Mouse (Mus musculus) intestine, embryonic 14.5 days (tissue): ENCODE measurements around the gene Asb16. TPM values are rescaled to one million over a fixed set of nuclear protein-coding genes. Genes with fewer than 3 reads are reported as not detected.

ENCODE experiments used
- ATAC-seq: fragments of 200-750 bp; cut with Nextera tagmentation; replicated peaks from 2 replicates; pipeline ENCODE4 v1.8.0; 2017; ENCODE audit warnings: low read depth, moderate number of reproducible peaks, moderate TSS enrichment, moderate library complexity; ENCODE audit not compliant: low FRiP score, low TSS enrichment
- DNase-seq: peaks from one replicate; pipeline ENCODE4 v3.0.0-alpha.2; 2018; ENCODE audit warnings: low spot score
- H3K27ac ChIP-seq: fragments of 300-500 bp; sonication (generic); 2 replicates; pipeline ENCODE4 v1.5.1; 2014; ENCODE audit warnings: low read depth, mild to moderate bottlenecking, control low read depth
- H3K27me3 ChIP-seq: fragments of 300-500 bp; sonication (generic); replicated peaks from 2 replicates; pipeline ENCODE4 v1.6.1; 2014; ENCODE audit warnings: low read length, control low read depth; ENCODE audit not compliant: control insufficient read depth, insufficient read depth
- H3K36me3 ChIP-seq: fragments of 300-500 bp; sonication (generic); 2 replicates; pipeline ENCODE4 v1.6.1; 2014; ENCODE audit warnings: low read length, control low read depth; ENCODE audit not compliant: control insufficient read depth, insufficient read depth
- H3K4me1 ChIP-seq: fragments of 300-500 bp; sonication (generic); replicated peaks from 2 replicates; pipeline ENCODE4 v1.6.1; 2014; ENCODE audit warnings: low read length, control low read depth, mixed read lengths; ENCODE audit not compliant: control insufficient read depth, insufficient read depth
- H3K4me2 ChIP-seq: fragments of 300-500 bp; sonication (generic); 2 replicates; pipeline ENCODE4 v1.6.1; 2014; ENCODE audit warnings: low read length
- H3K4me3 ChIP-seq: fragments of 300-500 bp; sonication (generic); 2 replicates; pipeline ENCODE4 v1.5.1; 2014; ENCODE audit warnings: low read depth, low read length, control low read depth, mixed read lengths
- H3K9ac ChIP-seq: fragments of 300-500 bp; sonication (generic); 2 replicates; pipeline ENCODE4 v1.6.1; 2014; ENCODE audit warnings: mild to moderate bottlenecking, low read length
- H3K9me3 ChIP-seq: fragments of 300-500 bp; sonication (generic); 2 replicates; pipeline ENCODE4 v1.6.1; 2016; ENCODE audit warnings: low read length, control low read depth; ENCODE audit not compliant: control insufficient read depth
- WGBS: fragments of 180-500 bp; shearing (Covaris S2); extraction: QIAGEN DNeasy Blood & Tissue Kit; methylation state at CpG from one replicate; pipeline ENCODE4 v1.1.7; 2014; 5-methylcytosine and 5-hydroxymethylcytosine counted together
- polyA plus RNA-seq: library from polyadenylated mRNA; unstranded; fragments of >200 nt; fragmentation: Nextera tagmentation; extraction: Ambion mirVana; gene quantifications from 2 replicates; pipeline ENCODE4 v1.2.1, GENCODE M21; 2014

The Asb16 gene
- polyA plus RNA-seq, 1 experiment from 2014 or later: 0.16 TPM

GRCm38 (mm10) chr11:102305359-102305758, 36.8 kb downstream of the Asb16 start:
- ATAC-seq (no peak), DNase-seq (no peak)
- no peak overlapping the region for H3K4me2 ChIP-seq
- H3K36me3 ChIP-seq: peaks cover 43% of the 10 kb centered on the region
- no peak overlapping the region for H3K9ac ChIP-seq
- no peaks in the 10 kb centered on the region for H3K27me3 ChIP-seq
- H3K9me3 ChIP-seq: no peaks in the 10 kb centered on the region
- no peak overlapping the region for H3K4me3 ChIP-seq
- H3K27ac ChIP-seq: no peak overlapping the region
- H3K4me1 ChIP-seq: peaks cover 11% of the 10 kb centered on the region
- WGBS: 68% methylated on average over 3 of the region's 3 CpGs

DNA sequence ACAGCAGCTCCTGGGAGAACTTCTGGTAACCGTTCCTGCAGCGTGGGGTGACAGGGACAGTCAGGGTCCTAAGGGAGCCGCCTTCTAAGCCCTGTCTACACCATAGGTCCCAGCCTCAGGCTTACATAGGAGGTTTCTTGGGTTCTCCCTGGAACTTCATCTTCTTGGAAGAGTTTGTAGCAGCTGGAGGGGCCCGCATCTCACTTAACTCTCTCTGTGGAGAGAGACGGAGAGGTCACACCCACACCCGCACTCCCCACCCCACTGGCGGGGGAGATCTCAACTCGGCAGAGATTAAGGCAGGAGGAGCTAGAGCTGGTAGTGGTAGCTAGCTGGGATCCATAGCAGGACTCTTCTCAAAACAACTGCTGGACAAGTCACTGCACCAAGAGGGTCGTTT, 39.6 kb downstream of the Asb16 start:
- Histone ChIP-seq H3K4me2 (no peak overlapping the region), H3K9ac (no peak overlapping the region), H3K36me3 (peaks cover 64% of the 10 kb centered on the region), H3K27ac (no peak overlapping the region), H3K9me3 (no peaks in the 10 kb centered on the region), H3K27me3 (no peaks in the 10 kb centered on the region), H3K4me1 (peaks cover 18% of the 10 kb centered on the region), H3K4me3 (no peak overlapping the region)
- 84% methylated on average over 9 of the region's 9 CpGs for WGBS
- DNase-seq (no peak), ATAC-seq (no peak)

GRCm38 (mm10) chr11:102308979-102309378, 40.4 kb downstream of the Asb16 start:
- H3K27me3 ChIP-seq: no peaks in the 10 kb centered on the region
- H3K4me1 ChIP-seq: peaks cover 18% of the 10 kb centered on the region
- DNase-seq: peak; percentile 100
- peaks cover 73% of the 10 kb centered on the region for H3K36me3 ChIP-seq
- WGBS: under 1% methylated on average over 27 of the region's 27 CpGs
- no peaks in the 10 kb centered on the region for H3K9me3 ChIP-seq
- ATAC-seq: peak; percentile 89
- peak overlapping the region; percentile 51 for H3K4me2 ChIP-seq
- peak overlapping the region; percentile 60 for H3K27ac ChIP-seq
- peak overlapping the region; percentile 29 for H3K9ac ChIP-seq
- peak overlapping the region; percentile 34 for H3K4me3 ChIP-seq

DNA sequence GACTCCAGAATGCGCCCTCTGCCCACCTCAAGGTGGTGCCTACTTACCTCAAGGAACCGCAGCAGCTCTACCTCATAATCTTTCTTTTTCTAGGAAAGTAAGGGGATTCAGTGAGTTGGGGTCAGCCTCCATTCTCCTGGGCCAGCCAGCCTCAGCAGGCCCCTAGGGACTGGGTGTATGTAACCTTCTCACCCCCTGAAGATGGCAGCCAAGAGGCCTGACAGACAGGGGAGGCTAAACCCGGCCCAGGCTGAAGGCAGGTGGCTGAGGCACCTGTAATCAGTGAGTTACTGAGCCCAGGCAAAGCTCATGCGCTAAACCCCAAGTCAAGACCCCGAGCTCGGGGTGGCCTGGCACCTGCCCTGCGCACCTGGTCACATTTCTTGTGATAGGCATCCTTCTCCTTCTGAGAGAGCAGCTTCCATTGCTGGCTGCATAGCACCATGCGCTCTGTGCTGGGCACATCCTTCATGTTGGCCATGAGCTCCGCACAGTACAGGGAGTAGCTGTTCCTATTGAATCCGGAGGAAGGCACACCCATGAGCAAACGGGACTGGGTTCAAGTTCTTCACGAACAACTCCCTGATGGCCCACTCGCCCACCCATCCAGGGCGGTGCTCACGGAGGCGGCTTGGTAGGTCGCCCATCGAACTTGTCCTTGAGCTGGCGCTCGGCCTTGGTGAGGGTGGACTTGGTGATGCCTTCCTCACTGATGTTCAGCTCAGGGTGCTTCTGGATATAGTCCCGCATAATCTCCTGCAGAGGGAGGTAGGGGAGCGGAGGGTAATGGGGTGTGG, 41.5 kb downstream of the Asb16 start:
- no peak for DNase-seq
- no peak; the same call in 1 of the 2 replicates for ATAC-seq

GRCm38 (mm10) chr11:102310768-102311695, 42.5 kb downstream of the Asb16 start:
- Histone ChIP-seq H3K9me3 (no peaks in the 10 kb centered on the region), H3K4me1 (peaks cover 29% of the 10 kb centered on the region), H3K27ac (no peak overlapping the region), H3K36me3 (peaks cover 80% of the 10 kb centered on the region), H3K4me2 (no peak overlapping the region), H3K9ac (no peak overlapping the region), H3K4me3 (no peak overlapping the region), H3K27me3 (no peaks in the 10 kb centered on the region)
- WGBS: 50% methylated on average over 34 of the region's 38 CpGs
- DNase-seq (no peak), ATAC-seq (no peak)

More for the DNA sequence above, 41.5 kb downstream of the Asb16 start:
- Histone ChIP-seq H3K9ac (peak overlapping the region; percentile 29; the same call in 1 of the 2 replicates), H3K27ac (peak overlapping the region; percentile 60), H3K4me2 (peak overlapping the region; percentile 51), H3K36me3 (peaks cover 82% of the 10 kb centered on the region), H3K27me3 (no peaks in the 10 kb centered on the region), H3K4me1 (peaks cover 19% of the 10 kb centered on the region), H3K9me3 (no peaks in the 10 kb centered on the region), H3K4me3 (peak overlapping the region; percentile 34)
- 89% methylated on average over 22 of the region's 22 CpGs for WGBS

- no peak overlapping the region for H3K9ac ChIP-seq
- no peak for DNase-seq
- H3K36me3 ChIP-seq: peaks cover 70% of the 10 kb centered on the region
- H3K27me3 ChIP-seq: no peaks in the 10 kb centered on the region
- no peak overlapping the region for H3K4me2 ChIP-seq
- WGBS: 92% methylated on average over 4 of the region's 4 CpGs
- peaks cover 32% of the 10 kb centered on the region for H3K4me1 ChIP-seq
- no peak for ATAC-seq
- H3K27ac ChIP-seq: no peak overlapping the region
- no peaks in the 10 kb centered on the region for H3K9me3 ChIP-seq
- H3K4me3 ChIP-seq: no peak overlapping the region
These were observed 43.4 kb downstream of the Asb16 start for GRCm38 (mm10) chr11:102311966-102312365.

GRCm38 (mm10) chr11:102312586-102312985, 44.0 kb downstream of the Asb16 start:
- Histone ChIP-seq H3K4me3 (no peak overlapping the region), H3K27me3 (no peaks in the 10 kb centered on the region), H3K27ac (no peak overlapping the region), H3K4me1 (peaks cover 32% of the 10 kb centered on the region), H3K36me3 (peaks cover 64% of the 10 kb centered on the region), H3K4me2 (no peak overlapping the region), H3K9me3 (no peaks in the 10 kb centered on the region), H3K9ac (no peak overlapping the region)
- DNase-seq (no peak), ATAC-seq (no peak)
- WGBS: 92% methylated on average over 6 of the region's 6 CpGs

DNA sequence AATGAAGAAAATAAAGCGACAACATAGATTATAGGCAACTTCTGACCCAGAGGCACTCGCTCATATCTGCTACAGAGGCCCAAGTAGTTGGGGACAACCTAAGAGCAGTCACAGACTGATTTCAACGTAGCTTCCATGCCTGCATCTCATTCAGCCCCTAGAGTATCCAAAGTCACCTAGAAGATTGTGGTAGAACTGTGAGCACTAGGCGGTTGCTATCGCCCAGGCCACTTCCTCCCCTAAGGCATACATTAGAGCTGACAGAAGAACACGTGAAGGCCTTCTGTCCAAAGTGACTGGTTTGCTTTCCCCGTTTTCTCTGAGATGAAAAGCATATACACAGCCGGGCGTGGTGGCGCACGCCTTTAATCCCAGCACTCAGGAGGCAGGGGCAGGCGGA, 45.8 kb downstream of the Asb16 start:
- no peak for DNase-seq
- WGBS: 83% methylated on average over 12 of the region's 12 CpGs
- Histone ChIP-seq H3K27ac (no peak overlapping the region), H3K9me3 (no peaks in the 10 kb centered on the region), H3K4me1 (peaks cover 29% of the 10 kb centered on the region), H3K27me3 (no peaks in the 10 kb centered on the region), H3K4me3 (no peak overlapping the region), H3K36me3 (peaks cover 53% of the 10 kb centered on the region), H3K9ac (no peak overlapping the region), H3K4me2 (no peak overlapping the region)
- no peak for ATAC-seq
